ENCODE assay signal across 24 mouse cellular contexts in the genomic region with DNA sequence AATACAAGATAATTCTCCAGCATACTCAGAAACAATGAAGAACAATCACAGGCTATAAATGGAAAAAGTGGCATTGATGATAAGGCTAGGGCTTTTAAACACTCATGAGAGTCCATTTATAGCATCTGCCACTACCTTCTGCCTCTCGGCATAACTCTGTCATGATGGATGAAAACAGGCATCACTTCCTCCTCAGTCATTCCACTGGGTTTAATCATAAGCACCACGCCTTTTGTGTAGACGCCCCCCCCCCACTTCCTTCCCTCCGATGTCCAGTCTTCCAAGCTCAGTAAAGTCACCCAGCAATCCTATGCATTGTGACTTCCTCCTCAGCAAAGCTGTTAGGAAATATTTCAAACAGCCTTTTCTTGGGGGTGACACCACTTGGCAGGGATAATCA.
DNase-seq lines count a peak whose midpoint lies in the region; ATAC-seq and TF ChIP-seq lines count a peak whose summit lies in the region.
"Had no signal": no experiment of that assay in that cellular context is flagged by ENCODE, and none has a peak within 500 bp of the region (broad histone marks: within the 10 kb centered on the region; RNA-seq: fewer than 3 reads in every experiment).

No protein-coding gene starts in this region.

- H3K4me3 ChIP-seq in heart, embryonic 12.5 days: no peak overlapping the region
- no peak overlapping the region for H3K4me3 ChIP-seq in intestine, embryonic 14.5 days (ENCODE audit: low read depth, low read length)
- H3K4me3 ChIP-seq in intestine, postnatal 0 days (ENCODE audit: low read depth, low read length): no peak overlapping the region
- no peak overlapping the region for H3K4me3 ChIP-seq in lung, postnatal 0 days (ENCODE audit: low read depth, low read length)
- H3K4me3 ChIP-seq in thymus, adult 2 months (ENCODE audit: control insufficient read depth, insufficient read depth, low read length): no peak overlapping the region
- H3K4me3 ChIP-seq: forebrain, embryonic 10.5 days; layer of hippocampus, adult 2 months; limb, embryonic 13.5 days; midbrain, embryonic 12.5 days had no signal

- H3K4me1 ChIP-seq in heart, embryonic 12.5 days (replicated peaks): peaks cover 15% of the 10 kb centered on the region
- H3K4me1 ChIP-seq in intestine, embryonic 14.5 days (replicated peaks; ENCODE audit: control insufficient read depth, insufficient read depth, low read length): peaks cover 20% of the 10 kb centered on the region; the same call in 1 of the 2 replicates
- no peaks in the 10 kb centered on the region for H3K4me1 ChIP-seq in intestine, postnatal 0 days (replicated peaks; ENCODE audit: control insufficient read depth, insufficient read depth, low read length)
- no peaks in the 10 kb centered on the region for H3K4me1 ChIP-seq in lung, postnatal 0 days (ENCODE audit: insufficient read depth, low read depth, low read length)
- no peaks in the 10 kb centered on the region for H3K4me1 ChIP-seq in thymus, adult 2 months (replicated peaks; ENCODE audit: control insufficient read depth, insufficient read depth, low read length)

- H3K27ac ChIP-seq in heart, embryonic 12.5 days (ENCODE audit: poor library complexity, severe bottlenecking): no peak overlapping the region
- H3K27ac ChIP-seq in intestine, embryonic 14.5 days (ENCODE audit: low read depth): peak overlapping the region; percentile 43
- H3K27ac ChIP-seq in intestine, postnatal 0 days (ENCODE audit: low read depth, low read length): no peak overlapping the region
- no peak overlapping the region for H3K27ac ChIP-seq in lung, postnatal 0 days (ENCODE audit: low read length)
- H3K27ac ChIP-seq in thymus, adult 2 months (ENCODE audit: control insufficient read depth, insufficient read depth, low read length): no peak overlapping the region
- H3K27ac ChIP-seq: forebrain, embryonic 10.5 days; hindbrain, embryonic 14.5 days; layer of hippocampus, adult 2 months; limb, embryonic 13.5 days; liver, embryonic 14.5 days; macrophage; midbrain, embryonic 12.5 days had no signal

- no peak for TF ChIP-seq POLR2A in thymus, adult 2 months (IDR thresholded peaks at IDR 0.05; ENCODE audit: control insufficient read depth, extremely low read depth, insufficient read depth, low read length, poor library complexity)

- H3K9me3 ChIP-seq in heart, embryonic 12.5 days (replicated peaks): no peaks in the 10 kb centered on the region
- no peaks in the 10 kb centered on the region for H3K9me3 ChIP-seq in intestine, embryonic 14.5 days (ENCODE audit: control insufficient read depth, low read length)
- no peaks in the 10 kb centered on the region for H3K9me3 ChIP-seq in intestine, postnatal 0 days (ENCODE audit: control insufficient read depth)
- no peaks in the 10 kb centered on the region for H3K9me3 ChIP-seq in lung, postnatal 0 days (ENCODE audit: low read length)
- H3K9me3 ChIP-seq: forebrain, embryonic 10.5 days; limb, embryonic 13.5 days; midbrain, embryonic 12.5 days had no signal

- 24% methylated on average over 4 of the region's 4 CpGs for WGBS in heart, embryonic 12.5 days
- 22% methylated on average over 4 of the region's 4 CpGs for WGBS in intestine, embryonic 14.5 days
- WGBS in intestine, postnatal 0 days: 24% methylated on average over 4 of the region's 4 CpGs
- WGBS in lung, postnatal 0 days: 21% methylated on average over 4 of the region's 4 CpGs
- WGBS in thymus, adult 2 months: 33% methylated on average over 4 of the region's 4 CpGs

- H3K27me3 ChIP-seq in heart, embryonic 12.5 days (replicated peaks): no peaks in the 10 kb centered on the region
- no peaks in the 10 kb centered on the region for H3K27me3 ChIP-seq in intestine, embryonic 14.5 days (replicated peaks; ENCODE audit: control insufficient read depth, insufficient read depth, low read length)
- no peaks in the 10 kb centered on the region for H3K27me3 ChIP-seq in intestine, postnatal 0 days (replicated peaks; ENCODE audit: control insufficient read depth, insufficient read depth, low read length)
- H3K27me3 ChIP-seq in lung, postnatal 0 days (replicated peaks; ENCODE audit: insufficient read depth, low read length): no peaks in the 10 kb centered on the region
- no peaks in the 10 kb centered on the region for H3K27me3 ChIP-seq in thymus, adult 2 months (ENCODE audit: control insufficient read depth, insufficient read depth, low read length)
- H3K27me3 ChIP-seq: limb, embryonic 13.5 days; midbrain, embryonic 12.5 days had no signal

- no peaks in the 10 kb centered on the region for H3K36me3 ChIP-seq in heart, embryonic 12.5 days
- H3K36me3 ChIP-seq in intestine, embryonic 14.5 days (ENCODE audit: control insufficient read depth, insufficient read depth, low read length): no peaks in the 10 kb centered on the region
- no peaks in the 10 kb centered on the region for H3K36me3 ChIP-seq in intestine, postnatal 0 days (ENCODE audit: control insufficient read depth, insufficient read depth)
- H3K36me3 ChIP-seq in lung, postnatal 0 days (ENCODE audit: insufficient read depth, low read length): no peaks in the 10 kb centered on the region
- H3K36me3 ChIP-seq in thymus, adult 2 months (ENCODE audit: control insufficient read depth, insufficient read depth, low read length): no peaks in the 10 kb centered on the region
- H3K36me3 ChIP-seq: forebrain, embryonic 10.5 days; limb, embryonic 13.5 days; midbrain, embryonic 12.5 days had no signal

- peak; percentile 73 for ATAC-seq in heart, embryonic 12.5 days (ENCODE audit: insufficient number of reproducible peaks, low FRiP score)
- no peak for ATAC-seq in intestine, embryonic 14.5 days (replicated peaks; ENCODE audit: low FRiP score, low TSS enrichment, low read depth)
- ATAC-seq in intestine, postnatal 0 days: no peak
- ATAC-seq in lung, postnatal 0 days: peak; percentile 46
- peak; percentile 90 for ATAC-seq in megakaryocyte progenitor cell, adult 5-6 weeks (replicated peaks; ENCODE audit: poor library complexity)
- ATAC-seq: forebrain, embryonic 16.5 days; inflammation-experienced regulatory T-cells, adult 6 months had no signal

- no peak for TF ChIP-seq CTCF in intestine, postnatal 0 days (IDR thresholded peaks at IDR 0.05; ENCODE audit: low read depth)
- no peak for TF ChIP-seq CTCF in lung, postnatal 0 days (IDR thresholded peaks at IDR 0.05)
- TF ChIP-seq CTCF in thymus, adult 2 months (IDR thresholded peaks at IDR 0.05; ENCODE audit: borderline replicate concordance, control insufficient read depth, extremely low read depth, insufficient read depth, low read length, poor library complexity): no peak

- H3K9ac ChIP-seq in heart, embryonic 12.5 days: no peak overlapping the region
- no peak overlapping the region for H3K9ac ChIP-seq in intestine, embryonic 14.5 days (ENCODE audit: low read length)
- H3K9ac ChIP-seq in intestine, postnatal 0 days (ENCODE audit: low read depth, low read length): no peak overlapping the region
- H3K9ac ChIP-seq in lung, postnatal 0 days (replicated peaks; ENCODE audit: low read depth): no peak overlapping the region
- H3K9ac ChIP-seq: hindbrain, embryonic 14.5 days; limb, embryonic 13.5 days; liver, embryonic 14.5 days; midbrain, embryonic 12.5 days had no signal

- H3K4me2 ChIP-seq in heart, embryonic 12.5 days: 0 out of 2 replicates have a peak overlapping the region, but pooled peaks have one; percentile 6
- no peak overlapping the region for H3K4me2 ChIP-seq in intestine, embryonic 14.5 days (ENCODE audit: low read length)
- no peak overlapping the region for H3K4me2 ChIP-seq in intestine, postnatal 0 days (replicated peaks; ENCODE audit: low read depth)
- H3K4me2 ChIP-seq in lung, postnatal 0 days (replicated peaks; ENCODE audit: low read depth, low read length): no peak overlapping the region
- H3K4me2 ChIP-seq: hindbrain, embryonic 14.5 days; limb, embryonic 13.5 days; midbrain, embryonic 12.5 days had no signal

- peak; percentile 52 for TF ChIP-seq EP300 in lung, postnatal 0 days (IDR thresholded peaks at IDR 0.05)

- DNase-seq in heart, adult 11 months: no peak
- DNase-seq in intestine, embryonic 14.5 days (ENCODE audit: low spot score): no peak
- DNase-seq in lung, postnatal 0 days (ENCODE audit: low spot score): peak; percentile 16
- no peak for DNase-seq in lung, postnatal 10 days
- no peak for DNase-seq in thymus, adult 2 months
- DNase-seq: adrenal gland, adult 8-10 months; cerebellum, adult 11-12 months; cerebellum, postnatal 10 days; gastrocnemius, postnatal 14 days; kidney, adult 8-10 months; kidney, postnatal 25 days; layer of hippocampus, postnatal 36 days had no signal

Comparison
In these comparisons a context has a peak if more than half of its experiments do, and no peak if none do; other contexts are left out.
1. ATAC-seq: peak in heart, embryonic 12.5 days (single experiment), lung, postnatal 0 days (single experiment) and megakaryocyte progenitor cell, adult 5-6 weeks (single experiment); none in intestine, embryonic 14.5 days (single experiment) and intestine, postnatal 0 days (single experiment).